Mouse (Mus musculus): Measurements from ENCODE around the gene Reck.

Reck gene

GRCm38 (mm10) chr4:43875160-43875918 lies at the start of gene Reck:
Reck (plus strand) TSS chr4:43875530.
- TF ChIP-seq GATA4 (IDR thresholded peaks at IDR 0.05; ENCODE audit: insufficient replicate concordance, low read length): no peak

- TF ChIP-seq GATA4 (IDR thresholded peaks at IDR 0.05; ENCODE audit: insufficient replicate concordance, low read length): no peak
Observed at GRCm38 (mm10) chr4:43828806-43829205, 46.5 kb upstream of the Reck start.

GRCm38 (mm10) chr4:43832031-43832430 lies 43.3 kb upstream of the Reck start:
- TF ChIP-seq GATA4 (IDR thresholded peaks at IDR 0.05; ENCODE audit: insufficient replicate concordance, low read length): no peak

GRCm38 (mm10) chr4:43833752-43834151 lies 41.6 kb upstream of the Reck start:
- TF ChIP-seq GATA4 (IDR thresholded peaks at IDR 0.05; ENCODE audit: insufficient replicate concordance, low read length): no peak

- no peak for TF ChIP-seq GATA4 (IDR thresholded peaks at IDR 0.05; ENCODE audit: insufficient replicate concordance, low read length)
Observed at GRCm38 (mm10) chr4:43834749-43835148, 40.6 kb upstream of the Reck start.

- no peak for TF ChIP-seq GATA4 (IDR thresholded peaks at IDR 0.05; ENCODE audit: insufficient replicate concordance, low read length)
Observed at GRCm38 (mm10) chr4:43838326-43838725, 37.0 kb upstream of the Reck start.

GRCm38 (mm10) chr4:43840101-43840500 lies 35.2 kb upstream of the Reck start, which contains the start of gene Olfr157:
Olfr157 (minus strand) TSS chr4:43840201.
- no peak for TF ChIP-seq GATA4 (IDR thresholded peaks at IDR 0.05; ENCODE audit: insufficient replicate concordance, low read length)

- TF ChIP-seq GATA4 (IDR thresholded peaks at IDR 0.05; ENCODE audit: insufficient replicate concordance, low read length): no peak
Observed at GRCm38 (mm10) chr4:43851265-43851664, 24.1 kb upstream of the Reck start, which contains the start of gene Olfr155. Olfr155 (plus strand) TSS chr4:43851565.

- TF ChIP-seq GATA4 (IDR thresholded peaks at IDR 0.05; ENCODE audit: insufficient replicate concordance, low read length): no peak
Observed at GRCm38 (mm10) chr4:43854101-43854500, 21.2 kb upstream of the Reck start.

- TF ChIP-seq GATA4 (IDR thresholded peaks at IDR 0.05; ENCODE audit: insufficient replicate concordance, low read length): no peak
Observed at GRCm38 (mm10) chr4:43859886-43860285, 15.4 kb upstream of the Reck start.

GRCm38 (mm10) chr4:43860744-43861519 lies 14.4 kb upstream of the Reck start:
- TF ChIP-seq GATA4 (IDR thresholded peaks at IDR 0.05; ENCODE audit: insufficient replicate concordance, low read length): no peak

- TF ChIP-seq GATA4 (IDR thresholded peaks at IDR 0.05; ENCODE audit: insufficient replicate concordance, low read length): no peak
Observed at GRCm38 (mm10) chr4:43863298-43863697, 12.0 kb upstream of the Reck start.

GRCm38 (mm10) chr4:43869821-43870220 lies 5.5 kb upstream of the Reck start:
- TF ChIP-seq GATA4 (IDR thresholded peaks at IDR 0.05; ENCODE audit: insufficient replicate concordance, low read length): no peak

GRCm38 (mm10) chr4:43874501-43874900 lies 829 bp upstream of the Reck start:
- no peak for TF ChIP-seq GATA4 (IDR thresholded peaks at IDR 0.05; ENCODE audit: insufficient replicate concordance, low read length)

GRCm38 (mm10) chr4:43875919-43876411 lies 635 bp downstream of the Reck start:
- no peak for TF ChIP-seq GATA4 (IDR thresholded peaks at IDR 0.05; ENCODE audit: insufficient replicate concordance, low read length)

GRCm38 (mm10) chr4:43877230-43877629 lies 1.9 kb downstream of the Reck start:
- TF ChIP-seq GATA4 (IDR thresholded peaks at IDR 0.05; ENCODE audit: insufficient replicate concordance, low read length): no peak
